Mouse (Mus musculus) cerebral cortex, adult 2 months (tissue): ENCODE results near the gene Cdkal1.

Experiments
- WGBS: fragments of 180-500 bp; shearing (Covaris S2); methylation state at CpG from one replicate; pipeline ENCODE4 v1.1.7; 2018; 5-methylcytosine and 5-hydroxymethylcytosine counted together

The Cdkal1 gene

DNA sequence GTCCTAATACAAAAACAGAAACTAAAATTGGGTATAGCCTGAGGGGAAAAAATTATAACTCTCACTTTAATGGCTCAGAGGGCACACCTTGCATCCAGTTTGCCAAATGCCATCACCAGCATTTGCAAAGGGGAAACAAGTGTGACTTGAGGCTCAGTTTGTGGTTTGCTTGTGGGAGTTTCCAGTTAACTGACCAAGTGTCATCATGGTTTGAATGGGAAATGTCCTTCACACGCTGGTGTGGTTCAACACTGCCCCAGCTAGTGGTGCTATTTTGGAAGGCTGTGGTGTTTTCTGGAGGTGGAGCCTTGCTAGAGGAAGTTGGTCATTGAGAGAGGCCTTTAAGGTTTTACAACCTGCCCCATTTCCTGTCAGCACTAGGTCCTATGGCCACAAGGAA lies 686.1 kb downstream of the Cdkal1 start:
- 69% methylated on average over 1 of the region's 1 CpGs for WGBS

DNA sequence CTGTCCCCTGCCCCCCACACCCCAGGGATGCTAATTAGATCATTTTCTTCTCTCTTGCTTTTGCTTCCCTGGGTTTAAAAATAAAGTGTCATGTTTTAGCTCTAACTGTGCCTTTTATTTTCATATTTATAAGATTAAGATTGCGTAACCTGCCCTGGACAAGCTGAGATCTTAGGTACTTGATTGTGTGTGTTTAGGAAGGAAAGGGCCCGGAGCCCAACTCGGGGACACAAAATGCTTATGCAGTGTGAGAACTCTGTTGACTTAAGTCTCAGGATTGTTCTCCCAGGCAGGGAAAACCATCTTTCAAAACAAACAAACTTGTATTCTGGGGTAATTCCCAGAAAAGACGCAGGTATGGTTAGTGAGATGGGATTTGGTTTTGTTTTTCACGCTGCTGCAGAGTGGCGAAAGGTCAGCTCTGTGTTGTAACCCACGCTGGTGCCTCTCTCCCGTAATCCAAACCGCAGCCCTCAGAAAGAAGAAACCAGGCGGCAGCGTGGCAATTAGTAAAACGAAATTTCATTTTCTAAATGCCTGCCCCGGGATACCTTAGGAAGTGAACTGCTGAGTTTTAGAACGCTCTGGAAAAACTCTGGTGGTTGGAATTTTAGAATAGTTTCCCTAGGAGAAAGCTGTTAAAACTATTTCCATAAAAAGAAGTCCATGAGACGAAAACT lies 690.5 kb downstream of the Cdkal1 start:
- WGBS, result 51% methylated on average over 15 of the region's 15 CpGs

DNA sequence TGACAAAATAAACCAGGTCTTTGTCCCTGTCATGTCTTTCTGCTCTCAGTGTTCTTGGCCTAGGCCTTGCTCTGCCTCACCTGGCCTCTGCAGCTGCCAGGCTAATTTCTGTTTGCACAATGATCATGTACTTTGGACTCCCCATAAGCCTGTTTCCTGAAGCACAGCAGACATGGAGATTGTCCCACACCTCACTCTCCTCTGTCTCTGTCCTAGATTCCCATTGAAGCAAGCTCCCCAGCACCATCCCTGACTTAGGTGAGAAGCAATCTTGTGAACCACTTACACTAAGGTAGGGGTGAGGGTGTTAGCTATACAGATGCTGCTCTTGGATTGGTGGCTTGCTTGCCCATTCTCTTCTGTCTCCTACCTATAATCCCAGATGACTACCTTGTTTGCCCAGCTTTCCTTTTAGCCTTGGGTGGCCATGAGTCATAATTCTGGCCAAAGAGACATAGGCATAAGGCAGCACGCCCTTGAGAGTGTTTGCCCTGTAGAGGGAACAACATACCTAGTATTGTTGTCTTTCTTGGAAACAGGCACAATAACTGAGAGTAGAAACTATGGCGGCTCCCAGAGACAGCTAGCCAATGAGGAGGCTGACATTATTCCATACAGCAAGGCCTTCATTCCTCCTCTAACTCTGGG lies 692.5 kb downstream of the Cdkal1 start:
- 94% methylated on average over 2 of the region's 2 CpGs for WGBS

DNA sequence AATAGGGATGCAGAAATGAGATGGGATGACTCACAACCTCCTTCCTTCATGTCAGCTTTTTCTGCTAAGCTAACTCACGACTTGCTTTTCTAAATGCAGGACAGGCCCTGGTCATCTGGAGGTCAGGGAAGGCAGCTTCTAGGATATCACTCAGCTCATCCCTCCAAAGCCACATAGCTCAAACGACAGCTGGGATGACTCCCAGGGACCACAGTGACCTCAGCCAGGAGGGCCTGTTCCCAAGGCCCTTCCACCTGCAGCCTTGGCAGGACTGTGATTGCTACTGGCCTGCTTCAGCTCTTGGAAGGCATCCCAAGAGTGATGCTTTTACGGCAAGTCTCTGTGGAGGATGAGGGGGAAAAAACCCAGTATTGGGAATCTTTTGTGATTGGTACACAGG lies 693.0 kb downstream of the Cdkal1 start:
- 73% methylated on average over 3 of the region's 3 CpGs for WGBS

DNA sequence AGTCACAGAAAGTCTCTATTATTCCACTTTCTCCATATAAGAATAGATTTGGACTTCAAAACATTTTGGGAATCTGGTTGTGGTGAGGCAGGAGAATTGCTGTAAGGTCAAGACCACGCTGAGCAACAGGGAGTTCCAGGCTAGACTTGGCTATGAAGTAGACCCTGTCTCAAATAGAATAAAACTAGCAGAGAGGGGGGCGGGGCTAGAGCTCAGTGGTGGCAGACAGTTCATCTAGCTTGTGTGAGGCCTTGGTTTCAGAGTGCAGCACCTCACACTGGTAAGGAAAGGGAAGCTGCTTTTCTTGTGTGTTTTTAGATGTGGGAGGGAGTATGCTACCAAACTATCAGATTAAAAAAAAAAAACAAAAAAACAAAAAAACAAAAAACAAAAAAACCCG lies 694.0 kb downstream of the Cdkal1 start:
- WGBS, result 95% methylated on average over 3 of the region's 3 CpGs

DNA sequence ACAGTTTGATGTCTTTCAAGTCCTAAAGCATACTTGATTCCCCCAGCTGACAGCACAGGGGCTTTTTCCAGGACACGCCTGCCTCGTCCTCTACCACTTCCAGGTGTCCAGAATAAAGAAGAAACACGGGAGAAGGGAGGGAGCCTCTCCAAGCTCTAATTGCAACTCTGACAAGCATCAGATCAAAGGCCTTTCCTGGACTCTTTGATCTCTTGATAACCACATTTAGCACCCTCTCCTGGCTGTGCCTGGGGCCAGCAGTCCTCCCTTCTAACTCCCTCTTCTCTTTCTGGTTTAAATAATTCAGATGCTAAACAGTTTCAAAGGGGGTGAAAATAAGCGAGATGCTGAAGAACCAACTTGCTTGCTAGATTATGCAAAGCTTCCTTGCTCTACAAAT lies 698.8 kb downstream of the Cdkal1 start:
- 62% methylated on average over 4 of the region's 4 CpGs for WGBS

DNA sequence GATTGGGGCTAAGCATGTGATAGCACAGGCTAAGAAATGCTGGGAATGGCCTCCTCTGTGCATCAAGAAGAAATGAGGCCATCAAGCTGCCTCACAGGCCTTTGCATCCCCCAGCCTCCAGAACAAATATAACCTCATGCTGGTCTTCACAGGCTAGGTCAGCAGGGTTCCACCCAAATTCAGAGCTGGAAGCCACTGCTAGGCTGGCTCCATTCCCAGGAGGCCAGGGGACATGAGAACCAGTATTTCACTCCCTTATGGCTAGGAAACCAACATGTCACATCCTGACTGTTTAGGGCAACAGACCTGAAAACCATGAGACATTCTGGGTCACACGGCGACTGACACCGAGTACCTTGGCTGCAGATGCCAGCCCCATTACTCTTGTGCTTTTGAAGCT lies 700.2 kb downstream of the Cdkal1 start:
- 74% methylated on average over 3 of the region's 3 CpGs for WGBS

DNA sequence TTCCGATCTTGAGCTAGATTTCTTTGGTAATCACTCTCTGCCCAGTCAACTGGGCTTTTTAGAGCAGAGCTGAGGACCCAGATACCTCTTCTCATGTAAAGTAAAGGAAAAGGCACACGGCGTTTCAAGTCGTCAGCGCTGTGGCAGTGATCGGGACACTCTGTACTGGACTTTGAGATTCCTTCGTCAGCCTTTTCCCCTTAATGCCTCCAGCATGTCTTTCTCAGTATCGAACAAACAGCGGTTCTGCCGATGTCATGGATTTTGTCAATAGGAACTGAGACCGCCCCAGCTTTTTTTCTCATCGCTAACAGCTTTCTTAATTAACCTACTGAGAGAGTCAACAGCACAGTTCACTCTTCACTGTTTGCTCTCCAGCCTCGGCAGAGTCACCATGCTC lies 705.4 kb downstream of the Cdkal1 start:
- WGBS, result 84% methylated on average over 13 of the region's 13 CpGs

DNA sequence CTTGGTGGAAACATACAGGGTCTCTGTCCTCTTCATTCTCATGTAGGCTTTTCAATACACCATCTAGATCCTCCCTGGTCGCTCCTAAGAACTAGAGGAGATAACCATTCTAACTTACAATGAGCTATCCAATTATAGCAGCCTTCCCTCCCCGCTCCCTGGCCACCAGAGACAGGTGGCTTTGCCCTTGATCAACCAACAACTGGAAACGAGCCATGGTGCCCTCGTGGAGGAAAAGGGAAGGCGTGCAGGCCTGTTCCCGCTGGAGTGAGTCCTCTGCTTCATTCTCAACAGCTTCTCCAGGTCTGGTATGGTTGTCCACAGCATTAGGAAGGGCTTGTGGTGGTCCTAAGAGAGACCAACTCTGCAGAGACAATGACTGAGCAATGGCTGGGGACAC lies 706.1 kb downstream of the Cdkal1 start:
- 87% methylated on average over 6 of the region's 6 CpGs for WGBS

DNA sequence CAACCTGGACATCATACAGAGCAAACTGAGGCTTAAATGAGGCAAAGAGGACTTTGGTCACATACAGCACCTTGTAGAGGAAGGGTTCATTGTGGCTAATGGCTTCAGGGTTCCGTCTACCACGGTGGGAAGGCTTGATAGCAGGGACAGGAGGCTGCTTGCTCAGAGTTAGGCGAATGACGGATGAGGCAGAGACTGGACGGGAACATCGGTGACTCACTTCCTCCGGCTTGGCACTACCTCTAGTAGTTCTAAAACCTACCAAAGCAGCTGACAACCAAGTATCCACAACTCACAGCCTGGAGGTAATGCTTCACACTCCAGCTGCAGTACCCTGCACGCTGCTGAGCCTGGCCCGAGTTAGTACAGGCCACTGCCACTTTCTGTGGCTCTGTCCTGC lies 706.9 kb downstream of the Cdkal1 start:
- WGBS, result 81% methylated on average over 9 of the region's 9 CpGs
